Mouse (Mus musculus): ENCODE results near the gene Ncbp3.
"Not testable (repeated sequence)": the region's sequence is repeated elsewhere in the genome, so short reads cannot be mapped to it uniquely, and the experiment has no call there.

Gene Ncbp3

DNA sequence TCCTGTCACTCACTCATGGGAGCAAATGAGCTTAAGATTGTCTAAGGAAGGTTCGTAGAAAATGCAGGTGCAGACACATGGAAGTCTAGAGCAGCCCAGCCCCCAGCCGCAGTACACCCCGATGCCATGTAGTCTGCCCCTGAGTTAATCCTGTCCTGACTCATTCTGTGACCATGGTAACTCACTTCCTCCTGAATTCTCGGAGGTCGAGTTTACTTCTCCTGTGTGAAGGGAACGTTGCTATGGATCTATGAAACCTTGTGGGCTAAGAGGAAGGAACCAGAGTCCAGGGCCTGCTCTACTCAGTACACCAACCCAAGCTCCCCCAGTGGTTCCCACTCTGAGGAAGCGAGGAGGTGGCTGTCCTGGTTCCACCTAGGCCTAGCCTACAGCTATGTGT is 45.3 kb downstream of the Ncbp3 start:
- POLR2A ChIA-PET, result no interaction called here
- CTCF ChIA-PET, result interaction anchor here in 1 of 4 experiments (0.6 kb wide), 1 partner anchor 356 kb away, joined by 3 read pairs; no protein-coding TSS in a partner anchor

GRCm38 (mm10) chr11:73094231-73094995 is 46.8 kb downstream of the Ncbp3 start:
- ChIA-PET POLR2A (interaction anchor here in 1 of 4 experiments (0.9 to 1.5 kb wide), 2 partner anchors 14 to 47 kb away, joined by 3 to 4 read pairs; partner anchors contain the start of gene Ncbp3), CTCF (interaction anchor here in 1 of 4 experiments (1.3 kb wide), 1 partner anchor 87 kb away, joined by 4 read pairs; no protein-coding TSS in a partner anchor)

GRCm38 (mm10) chr11:73098860-73099259 is 51.3 kb downstream of the Ncbp3 start:
- ChIA-PET POLR2A (no interaction called here), CTCF (no interaction called here)

- ChIA-PET POLR2A (interaction anchor here in 1 of 4 experiments (0.7 kb wide), 1 partner anchor 65 kb away, joined by 3 read pairs; no protein-coding TSS in a partner anchor), CTCF (no interaction called here)
Observed at GRCm38 (mm10) chr11:73099976-73100750, 52.6 kb downstream of the Ncbp3 start.

GRCm38 (mm10) chr11:73101308-73101707 is 53.7 kb downstream of the Ncbp3 start:
- CTCF ChIA-PET, result no interaction called here
- POLR2A ChIA-PET, result no interaction called here

GRCm38 (mm10) chr11:73105246-73105645 is 57.7 kb downstream of the Ncbp3 start:
- CTCF ChIA-PET, result interaction anchor here in 1 of 4 experiments (0.6 kb wide), 1 partner anchor 98 kb away, joined by 4 read pairs; no protein-coding TSS in a partner anchor
- POLR2A ChIA-PET, result interaction anchor here in 2 of 4 experiments (1.3 to 1.5 kb wide), 2 partner anchors 33 to 106 kb away, joined by 3 to 5 read pairs; partner anchors contain the start of genes Haspin (in 1 of the 2) and P2rx1 (in 1 of the 2)

- CTCF ChIA-PET, result interaction anchor here in 2 of 4 experiments (0.6 to 2.0 kb wide), 3 partner anchors 9 to 166 kb away, joined by 3 to 9 read pairs (median 4); no protein-coding TSS in a partner anchor
- POLR2A ChIA-PET, result not testable (repeated sequence)
Observed at GRCm38 (mm10) chr11:73107358-73107757, 59.8 kb downstream of the Ncbp3 start.

DNA sequence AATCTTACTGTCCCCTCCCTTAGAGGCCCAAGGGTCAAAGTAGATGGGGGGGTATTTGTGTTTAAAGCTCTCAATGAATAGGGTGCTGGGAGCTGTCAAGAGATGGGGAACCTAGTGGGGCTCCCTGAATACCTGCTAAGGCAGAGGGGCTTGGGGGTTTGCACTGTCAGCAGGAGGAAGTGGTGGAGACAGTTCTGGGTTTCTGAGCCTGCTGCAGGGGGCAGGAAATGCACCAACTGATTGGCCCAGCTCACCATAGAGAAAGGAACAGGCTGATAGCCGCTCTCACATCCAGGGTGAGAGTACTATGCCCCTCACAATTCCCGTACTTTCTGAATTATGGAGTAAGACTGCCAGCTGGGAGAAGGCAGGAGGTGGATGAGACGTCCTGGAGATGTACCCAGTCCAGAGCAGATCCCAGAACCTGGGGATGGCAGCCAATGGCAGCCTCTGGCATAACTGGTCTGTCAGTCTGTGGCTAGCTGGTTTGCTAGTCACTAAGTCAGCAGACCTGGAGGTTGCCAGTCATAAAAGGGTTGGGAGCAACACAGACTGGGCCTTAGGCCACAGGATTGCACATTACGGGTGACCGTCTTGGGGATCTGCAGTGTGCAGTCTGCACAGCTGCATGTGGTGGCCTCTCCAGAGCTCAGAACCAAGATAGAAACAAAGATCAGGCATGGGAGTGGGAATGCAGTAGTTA is 60.8 kb downstream of the Ncbp3 start:
- CTCF ChIA-PET, result interaction anchor here in 2 of 4 experiments (0.9 to 1.2 kb wide), 3 partner anchors 12 to 101 kb away, joined by 3 to 4 read pairs (median 3); no protein-coding TSS in a partner anchor
- POLR2A ChIA-PET, result interaction anchor here in 1 of 4 experiments (0.7 to 1.1 kb wide), 4 partner anchors 9 to 36 kb away, joined by 3 read pairs; no protein-coding TSS in a partner anchor

DNA sequence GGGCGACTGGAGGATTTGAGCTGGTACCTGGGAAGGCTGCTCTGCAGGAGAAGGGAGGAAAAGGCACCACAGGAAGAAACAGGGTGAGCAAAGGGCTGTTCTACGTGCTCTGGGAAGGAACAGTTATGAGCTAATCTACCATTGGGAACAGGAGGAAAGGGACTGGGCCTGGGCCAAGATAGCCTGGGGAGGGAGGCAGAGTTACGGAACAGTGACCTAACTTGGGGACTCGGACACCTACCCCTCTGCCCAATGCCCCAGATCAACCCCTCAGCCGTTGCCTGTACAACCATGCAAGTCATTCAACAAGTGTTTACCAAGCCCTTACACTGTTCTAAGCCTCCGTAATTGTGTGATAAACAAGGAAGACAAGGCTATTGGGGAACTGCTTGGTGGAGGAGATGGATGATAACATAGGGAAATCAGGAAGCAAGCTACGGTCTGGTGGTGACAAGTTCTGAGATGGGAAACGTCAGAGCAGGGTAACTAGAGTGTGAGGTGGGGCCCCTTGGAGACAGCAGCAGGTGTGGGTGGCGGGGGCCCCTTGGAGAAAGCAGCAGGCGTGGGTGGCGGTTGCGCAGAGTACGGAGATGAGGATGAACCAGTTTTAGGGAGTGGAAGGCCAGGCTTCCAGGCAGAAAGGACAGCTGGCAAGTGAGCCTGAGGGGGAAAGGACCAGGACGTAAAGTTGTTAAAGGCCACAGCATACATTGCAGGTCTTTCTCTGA is 61.5 kb downstream of the Ncbp3 start:
- ChIA-PET CTCF (interaction anchor here in 2 of 4 experiments (0.5 to 1.2 kb wide), 5 partner anchors 11 to 102 kb away, joined by 3 to 4 read pairs (median 3); no protein-coding TSS in a partner anchor), POLR2A (interaction anchor here in 2 of 4 experiments (0.7 to 2.7 kb wide), 7 partner anchors 8 to 90 kb away, joined by 3 to 7 read pairs (median 3); partner anchors contain the start of genes Ctns (in 1 of the 2), Ncbp3 (in 1 of the 2) and Shpk (in 1 of the 2))

DNA sequence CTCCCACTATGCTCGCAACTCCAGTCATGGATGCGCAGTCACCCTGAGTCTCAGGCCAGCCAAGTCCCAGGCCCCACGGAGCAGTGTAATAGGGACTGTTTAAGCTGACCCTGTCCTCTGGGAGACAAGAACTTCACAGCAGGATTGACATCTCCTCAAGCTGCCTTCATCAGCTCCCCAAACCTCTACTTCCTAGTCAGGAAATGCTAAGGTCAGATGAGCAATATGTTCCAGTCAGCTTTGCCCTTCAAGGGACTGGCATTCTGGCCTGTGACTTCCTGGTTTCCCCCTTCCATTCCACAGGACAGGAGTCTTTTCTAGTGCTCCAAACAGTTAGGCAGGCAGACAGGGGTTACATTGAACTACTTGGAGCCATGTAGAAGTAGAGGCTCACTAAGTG is 62.4 kb downstream of the Ncbp3 start:
- POLR2A ChIA-PET, result interaction anchor here in 2 of 4 experiments (0.8 to 2.7 kb wide), 4 partner anchors 9 to 89 kb away, joined by 3 to 7 read pairs (median 3); partner anchors contain the start of genes Ctns (in 1 of the 2), Ncbp3 (in 1 of the 2) and Shpk (in 1 of the 2)

DNA sequence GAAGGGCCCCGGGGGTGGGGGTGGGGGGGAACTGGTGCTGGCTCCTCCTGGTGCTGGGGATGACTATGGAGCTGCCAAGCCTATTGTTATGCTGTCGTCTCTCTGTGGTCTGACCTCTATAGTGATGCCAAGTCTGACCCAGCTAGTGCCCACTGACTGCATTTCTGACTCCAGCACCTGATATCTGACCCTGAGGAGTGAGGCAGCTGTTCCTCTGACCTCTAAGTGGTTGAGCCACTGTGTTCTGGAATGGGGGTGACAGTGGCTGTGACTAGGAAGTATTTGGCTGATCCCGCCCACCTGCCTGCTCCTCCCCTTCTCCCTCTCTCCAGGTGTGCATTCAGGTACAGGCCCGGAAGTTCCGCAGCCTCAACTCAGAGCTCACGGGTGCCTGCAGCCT is 63.8 kb downstream of the Ncbp3 start:
- ChIA-PET POLR2A (interaction anchor here in 2 of 4 experiments (1.2 to 2.7 kb wide), 3 partner anchors 14 to 63 kb away, joined by 3 to 7 read pairs (median 4); partner anchors contain the start of gene Ncbp3 (in 1 of the 2)), CTCF (interaction anchor here in 1 of 4 experiments (0.7 kb wide), 1 partner anchor 27 kb away, joined by 3 read pairs; the partner anchor contains the start of gene Haspin)

More for the DNA sequence above, 62.4 kb downstream of the Ncbp3 start:
- CTCF ChIA-PET, result interaction anchor here in 3 of 4 experiments (0.5 to 1.2 kb wide), 5 partner anchors 21 to 109 kb away, joined by 3 to 4 read pairs (median 3); no protein-coding TSS in a partner anchor

GRCm38 (mm10) chr11:73126495-73126894 is 78.9 kb downstream of the Ncbp3 start:
- POLR2A ChIA-PET, result interaction anchor here in 3 of 4 experiments (1.2 to 1.7 kb wide), 4 partner anchors 11 to 19 kb away, joined by 3 to 4 read pairs (median 3); no protein-coding TSS in a partner anchor
- CTCF ChIA-PET, result interaction anchor here in 3 of 4 experiments (0.6 to 3.1 kb wide), 3 partner anchors 11 to 12 kb away, joined by 3 to 9 read pairs (median 8); partner anchors contain the start of gene Haspin (in 1 of the 3)

GRCm38 (mm10) chr11:73131020-73131419 is 83.4 kb downstream of the Ncbp3 start:
- ChIA-PET POLR2A (interaction anchor here (0.6 to 1.8 kb wide), 10 partner anchors 9 to 68 kb away, joined by 3 to 5 read pairs (median 3); partner anchors contain the start of genes Ctns (in 3 of the 4), Shpk (in 3 of the 4) and Emc6 (in 1 of the 4)), CTCF (interaction anchor here (0.6 to 3.7 kb wide), 12 partner anchors 29 to 1241 kb away, joined by 3 to 10 read pairs (median 4); partner anchors contain the start of genes Ctns (in 1 of the 4), P2rx5 (in 1 of the 4) and Shpk (in 1 of the 4))

GRCm38 (mm10) chr11:73132999-73133398 is 85.4 kb downstream of the Ncbp3 start:
- ChIA-PET CTCF (no interaction called here), POLR2A (interaction anchor here in 3 of 4 experiments (0.6 to 1.5 kb wide), 3 partner anchors 8 to 66 kb away, joined by 3 to 5 read pairs (median 3); partner anchors contain the start of genes Ctns (in 1 of the 3) and Shpk (in 1 of the 3))

DNA sequence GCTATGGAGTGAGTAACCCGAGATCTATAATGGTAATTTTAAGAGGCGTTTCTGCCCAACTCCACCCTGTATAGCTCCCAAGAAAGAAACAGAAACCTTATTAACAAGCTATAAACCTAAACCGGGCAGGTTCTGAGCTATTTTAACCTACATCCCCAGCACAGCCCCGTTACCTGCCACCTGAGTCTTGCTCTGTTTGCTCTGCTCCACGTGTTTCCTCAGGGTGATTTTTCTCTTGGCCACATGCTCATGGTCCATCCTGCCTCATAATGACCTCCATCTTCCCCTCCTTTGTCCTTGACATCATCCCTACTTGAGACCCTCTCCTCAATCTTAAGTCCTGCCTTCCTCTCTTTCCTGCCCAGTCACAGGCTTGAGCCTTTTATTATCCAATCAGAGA is 86.6 kb downstream of the Ncbp3 start:
- CTCF ChIA-PET, result no interaction called here
- POLR2A ChIA-PET, result interaction anchor here (0.6 to 1.5 kb wide), 11 partner anchors 9 to 1439 kb away, joined by 3 to 7 read pairs (median 3); partner anchors contain the start of genes Camkk1 (in 1 of the 4), Ctns (in 1 of the 4) and Shpk (in 1 of the 4)

DNA sequence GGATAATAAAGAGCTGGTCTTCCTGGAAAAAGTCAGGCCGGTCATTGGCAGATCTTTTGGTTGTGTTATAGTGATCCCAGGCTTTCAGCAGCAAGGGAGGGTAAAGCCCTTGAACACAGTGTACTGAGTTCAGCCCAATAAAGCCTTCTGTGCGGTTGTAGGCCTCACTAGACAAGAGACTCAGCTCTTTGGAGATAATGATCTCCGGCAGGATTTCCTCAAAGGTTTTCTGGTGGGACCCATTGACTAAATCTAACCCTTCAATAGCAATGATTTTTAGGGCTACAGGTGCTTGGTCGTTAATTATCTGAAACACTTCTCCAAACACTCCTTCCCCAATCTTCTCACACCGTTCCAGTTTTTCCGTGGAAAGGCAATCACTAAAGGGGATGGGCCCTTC is 89.0 kb downstream of the Ncbp3 start:
- POLR2A ChIA-PET, result interaction anchor here in 2 of 4 experiments (0.6 to 4.0 kb wide), 4 partner anchors 10 to 62 kb away, joined by 3 to 18 read pairs (median 4); partner anchors contain the start of genes Ctns (in 1 of the 2) and Shpk (in 1 of the 2)
- CTCF ChIA-PET, result interaction anchor here in 1 of 4 experiments (0.9 to 2.4 kb wide), 3 partner anchors 33 to 129 kb away, joined by 4 to 13 read pairs (median 9); no protein-coding TSS in a partner anchor
